Mouse (Mus musculus): ENCODE data around the gene Pde6c. TPM values are rescaled to one million over a fixed set of nuclear protein-coding genes. Genes with fewer than 3 reads are reported as not detected.

Gene Pde6c
- total RNA-seq, 2 experiments from 2014 or later = not detected

- no peak for DNase-seq
- intact Hi-C loops (cut with DNase I) = loop anchor here (10.0 kb wide), 1 partner anchor 225 kb away; no protein-coding TSS in a partner anchor
- TF ChIP-seq CTCF (IDR thresholded peaks at IDR 0.05) = no peak
- H3K4me3 ChIP-seq = no peak overlapping the region
- H3K27ac ChIP-seq = no peak overlapping the region
Measured at GRCm38 (mm10) chr19:38179675-38180074, 47.1 kb downstream of the Pde6c start.

- no peak for TF ChIP-seq CTCF (IDR thresholded peaks at IDR 0.05)
- Histone ChIP-seq H3K27ac (no peak overlapping the region), H3K4me3 (no peak overlapping the region)
- no peak for DNase-seq
- intact Hi-C loops (cut with DNase I) = loop anchor here (10.0 kb wide), 1 partner anchor 232 kb away; no protein-coding TSS in a partner anchor
Measured at GRCm38 (mm10) chr19:38186631-38187344, 54.2 kb downstream of the Pde6c start.

GRCm38 (mm10) chr19:38187345-38187680 lies 54.7 kb downstream of the Pde6c start:
- intact Hi-C loops (cut with DNase I) = loop anchor here (10.0 kb wide), 1 partner anchor 233 kb away; no protein-coding TSS in a partner anchor
- Histone ChIP-seq H3K4me3 (no peak overlapping the region), H3K27ac (no peak overlapping the region)
- DNase-seq = no peak
- TF ChIP-seq CTCF (IDR thresholded peaks at IDR 0.05) = no peak

- DNase-seq = no peak
- intact Hi-C loops (cut with DNase I) = no loop called here
Measured at GRCm38 (mm10) chr19:38190606-38191005, 58.0 kb downstream of the Pde6c start.

GRCm38 (mm10) chr19:38191446-38191845 lies 58.9 kb downstream of the Pde6c start:
- Histone ChIP-seq H3K4me3 (no peak overlapping the region), H3K27ac (no peak overlapping the region)
- intact Hi-C loops (cut with DNase I) = no loop called here
- DNase-seq = no peak
- TF ChIP-seq CTCF (IDR thresholded peaks at IDR 0.05) = no peak

More at GRCm38 (mm10) chr19:38190606-38191005, 58.0 kb downstream of the Pde6c start:
- no peak overlapping the region for H3K27ac ChIP-seq
- no peak overlapping the region for H3K4me3 ChIP-seq
- TF ChIP-seq CTCF (IDR thresholded peaks at IDR 0.05) = no peak

- TF ChIP-seq CTCF (IDR thresholded peaks at IDR 0.05) = no peak
- intact Hi-C loops (cut with DNase I) = no loop called here
- H3K27ac ChIP-seq = no peak overlapping the region
- DNase-seq = no peak
- H3K4me3 ChIP-seq = no peak overlapping the region
Measured at GRCm38 (mm10) chr19:38195245-38195644, 62.7 kb downstream of the Pde6c start.

- intact Hi-C loops (cut with DNase I) = no loop called here
- DNase-seq = no peak
- peak; percentile 32; the same call in 1 of the 2 replicates for TF ChIP-seq CTCF (IDR thresholded peaks at IDR 0.05)
- no peak overlapping the region for H3K4me3 ChIP-seq
- H3K27ac ChIP-seq = no peak overlapping the region
Measured at GRCm38 (mm10) chr19:38198731-38199130, 66.2 kb downstream of the Pde6c start.

- TF ChIP-seq CTCF (IDR thresholded peaks at IDR 0.05) = peak; percentile 25; the same call in 1 of the 2 replicates
- no peak for DNase-seq
- no peak overlapping the region for H3K27ac ChIP-seq
- no peak overlapping the region for H3K4me3 ChIP-seq
- intact Hi-C loops (cut with DNase I) = no loop called here
Measured at GRCm38 (mm10) chr19:38206669-38207068, 74.1 kb downstream of the Pde6c start.

GRCm38 (mm10) chr19:38217696-38218095 lies 85.1 kb downstream of the Pde6c start:
- H3K27ac ChIP-seq = no peak overlapping the region
- no peak for TF ChIP-seq CTCF (IDR thresholded peaks at IDR 0.05)
- intact Hi-C loops (cut with DNase I) = no loop called here
- H3K4me3 ChIP-seq = no peak overlapping the region
- no peak for DNase-seq

- intact Hi-C loops (cut with DNase I) = loop anchor here (10.0 kb wide), 1 partner anchor 591 kb away; the partner anchor contains the start of gene Noc3l
- no peak for DNase-seq
- TF ChIP-seq CTCF (IDR thresholded peaks at IDR 0.05) = no peak
- peak overlapping the region; percentile 85 for H3K4me3 ChIP-seq
- H3K27ac ChIP-seq = peak overlapping the region; percentile 91
Measured at GRCm38 (mm10) chr19:38223356-38223904, 90.8 kb downstream of the Pde6c start.

- intact Hi-C loops (cut with DNase I) = loop anchor here (10.0 kb wide), 1 partner anchor 591 kb away; the partner anchor contains the start of gene Noc3l
- peak; percentile 95 for DNase-seq
- peak; percentile 58 for TF ChIP-seq CTCF (IDR thresholded peaks at IDR 0.05)
- Histone ChIP-seq H3K4me3 (peak within 1 kb of the TSS; percentile 85), H3K27ac (peak within 1 kb of the TSS; percentile 91)
Measured at GRCm38 (mm10) chr19:38223905-38224684, 91.5 kb downstream of the Pde6c start, which contains the start of gene Fra10ac1. Gene Fra10ac1 (minus strand): TSS chr19:38224156.

- peak overlapping the region; percentile 91 for H3K27ac ChIP-seq
- intact Hi-C loops (cut with DNase I) = loop anchor here (10.0 kb wide), 1 partner anchor 590 kb away; the partner anchor contains the start of gene Noc3l
- H3K4me3 ChIP-seq = peak overlapping the region; percentile 85
- DNase-seq = no peak
- TF ChIP-seq CTCF (IDR thresholded peaks at IDR 0.05) = no peak
Measured at GRCm38 (mm10) chr19:38224685-38225060, 92.1 kb downstream of the Pde6c start.
